Mouse (Mus musculus): ENCODE measurements around the gene Gstp2.

The Gstp2 gene

DNA sequence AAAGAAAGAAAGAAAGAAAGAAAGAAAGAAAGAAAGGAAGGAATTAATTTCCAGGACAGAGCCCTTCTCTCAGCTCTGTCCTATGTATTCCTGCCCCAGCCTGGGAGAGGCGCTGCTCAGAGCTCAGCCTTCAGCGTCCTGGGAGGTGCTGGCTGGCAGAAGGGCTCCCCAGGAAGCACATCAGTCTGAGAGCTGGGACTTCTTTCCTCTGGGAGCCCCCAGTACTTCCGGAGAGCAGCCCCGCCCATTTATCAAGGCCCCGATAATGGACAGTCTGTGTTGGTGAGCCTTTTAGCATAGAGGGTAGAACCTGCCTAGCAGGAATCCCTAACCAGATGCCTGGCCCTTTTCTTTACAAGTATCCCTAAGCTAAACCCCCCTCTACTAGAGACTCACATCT, 42.3 kb upstream of the Gstp2 start:
- H3K27me3 ChIP-seq (ENCODE audit: insufficient read depth, low read length): peaks cover 10% of the 10 kb centered on the region
- no peak overlapping the region for H3K4me3 ChIP-seq (replicated peaks; ENCODE audit: low read length)
- TF ChIP-seq NANOG (IDR thresholded peaks at IDR 0.05; ENCODE audit: borderline replicate concordance, low read length) (no peak), CTCF (conservative IDR thresholded peaks at IDR 0.05; ENCODE audit: low read length) (no peak), POU5F1 (IDR thresholded peaks at IDR 0.05; ENCODE audit: borderline replicate concordance, low read length) (no peak)
- H3K9me3 ChIP-seq (ENCODE audit: low read length): no peaks in the 10 kb centered on the region
- H3K36me3 ChIP-seq (ENCODE audit: insufficient read depth, low read length): no peaks in the 10 kb centered on the region
- peaks cover 31% of the 10 kb centered on the region for H3K4me1 ChIP-seq (replicated peaks; ENCODE audit: low read depth, low read length)

DNA sequence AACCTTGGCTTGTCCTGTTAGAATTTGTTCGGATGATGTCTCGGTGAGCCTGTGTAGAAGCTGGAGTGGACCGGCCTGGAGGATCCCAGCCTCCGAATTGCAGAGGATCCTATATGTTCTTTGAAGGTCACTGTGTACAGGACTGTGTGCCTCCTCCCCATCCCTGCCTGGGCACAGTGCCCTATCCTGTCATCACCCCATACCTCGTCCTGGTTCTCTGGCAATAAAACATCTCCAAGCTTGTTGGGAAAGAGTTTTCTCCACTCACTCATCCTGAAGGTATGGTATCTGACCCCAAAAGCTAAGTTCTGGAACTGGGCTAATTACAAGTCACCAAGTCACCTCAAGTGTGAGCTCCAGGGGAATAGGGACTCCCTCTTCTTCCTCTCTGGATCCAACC, 41.3 kb upstream of the Gstp2 start:
- Histone ChIP-seq H3K4me1 (replicated peaks; ENCODE audit: low read depth, low read length) (peaks cover 38% of the 10 kb centered on the region), H3K9me3 (ENCODE audit: low read length) (no peaks in the 10 kb centered on the region), H3K4me3 (replicated peaks; ENCODE audit: low read length) (no peak overlapping the region), H3K27me3 (ENCODE audit: insufficient read depth, low read length) (peaks cover 10% of the 10 kb centered on the region), H3K36me3 (ENCODE audit: insufficient read depth, low read length) (no peaks in the 10 kb centered on the region)
- TF ChIP-seq POU5F1 (IDR thresholded peaks at IDR 0.05; ENCODE audit: borderline replicate concordance, low read length) (no peak), NANOG (IDR thresholded peaks at IDR 0.05; ENCODE audit: borderline replicate concordance, low read length) (no peak), CTCF (conservative IDR thresholded peaks at IDR 0.05; ENCODE audit: low read length) (no peak)

- H3K27me3 ChIP-seq (ENCODE audit: insufficient read depth, low read length): peaks cover 17% of the 10 kb centered on the region
- no peaks in the 10 kb centered on the region for H3K36me3 ChIP-seq (ENCODE audit: insufficient read depth, low read length)
- H3K4me1 ChIP-seq (replicated peaks; ENCODE audit: low read depth, low read length): peaks cover 38% of the 10 kb centered on the region
- TF ChIP-seq NANOG (IDR thresholded peaks at IDR 0.05; ENCODE audit: borderline replicate concordance, low read length) (no peak), POU5F1 (IDR thresholded peaks at IDR 0.05; ENCODE audit: borderline replicate concordance, low read length) (no peak), CTCF (conservative IDR thresholded peaks at IDR 0.05; ENCODE audit: low read length) (no peak)
- no peak overlapping the region for H3K4me3 ChIP-seq (replicated peaks; ENCODE audit: low read length)
- H3K9me3 ChIP-seq (ENCODE audit: low read length): no peaks in the 10 kb centered on the region
Observed at GRCm38 (mm10) chr19:4086156-4086555, 40.3 kb upstream of the Gstp2 start.

DNA sequence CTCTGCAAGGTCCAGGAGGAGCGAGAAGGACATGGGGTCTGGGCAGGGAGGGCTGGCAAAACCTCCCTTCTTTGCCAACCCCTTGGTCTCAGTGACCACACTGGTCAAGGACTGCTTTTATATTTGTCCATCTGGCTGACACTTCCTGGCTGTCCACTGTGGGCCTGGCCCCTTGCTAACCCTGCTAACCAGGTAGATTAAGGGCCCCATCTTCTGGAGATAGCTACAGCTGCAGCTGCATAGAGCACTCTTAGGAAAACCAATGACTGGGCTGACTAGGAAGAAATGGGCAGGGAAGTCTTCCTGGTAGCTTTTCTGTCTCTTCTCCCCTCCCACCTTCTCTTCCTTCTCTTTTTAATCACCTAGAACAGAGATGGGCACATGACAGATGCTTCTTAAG, 39.2 kb upstream of the Gstp2 start:
- peaks cover 32% of the 10 kb centered on the region for H3K4me1 ChIP-seq (replicated peaks; ENCODE audit: low read depth, low read length)
- no peaks in the 10 kb centered on the region for H3K36me3 ChIP-seq (ENCODE audit: insufficient read depth, low read length)
- no peak overlapping the region for H3K4me3 ChIP-seq (replicated peaks; ENCODE audit: low read length)
- peaks cover 17% of the 10 kb centered on the region for H3K27me3 ChIP-seq (ENCODE audit: insufficient read depth, low read length)
- H3K9me3 ChIP-seq (ENCODE audit: low read length): no peaks in the 10 kb centered on the region
- TF ChIP-seq NANOG (IDR thresholded peaks at IDR 0.05; ENCODE audit: borderline replicate concordance, low read length) (no peak), CTCF (conservative IDR thresholded peaks at IDR 0.05; ENCODE audit: low read length) (no peak), POU5F1 (IDR thresholded peaks at IDR 0.05; ENCODE audit: borderline replicate concordance, low read length) (no peak)

GRCm38 (mm10) chr19:4083826-4084225, 38.0 kb upstream of the Gstp2 start:
- Histone ChIP-seq H3K27me3 (ENCODE audit: insufficient read depth, low read length) (peaks cover 21% of the 10 kb centered on the region), H3K9me3 (ENCODE audit: low read length) (no peaks in the 10 kb centered on the region), H3K4me1 (replicated peaks; ENCODE audit: low read depth, low read length) (peaks cover 28% of the 10 kb centered on the region), H3K36me3 (ENCODE audit: insufficient read depth, low read length) (no peaks in the 10 kb centered on the region), H3K4me3 (replicated peaks; ENCODE audit: low read length) (peak overlapping the region; percentile 37)
- TF ChIP-seq POU5F1 (IDR thresholded peaks at IDR 0.05; ENCODE audit: borderline replicate concordance, low read length) (no peak), CTCF (conservative IDR thresholded peaks at IDR 0.05; ENCODE audit: low read length) (no peak), NANOG (IDR thresholded peaks at IDR 0.05; ENCODE audit: borderline replicate concordance, low read length) (no peak)

DNA sequence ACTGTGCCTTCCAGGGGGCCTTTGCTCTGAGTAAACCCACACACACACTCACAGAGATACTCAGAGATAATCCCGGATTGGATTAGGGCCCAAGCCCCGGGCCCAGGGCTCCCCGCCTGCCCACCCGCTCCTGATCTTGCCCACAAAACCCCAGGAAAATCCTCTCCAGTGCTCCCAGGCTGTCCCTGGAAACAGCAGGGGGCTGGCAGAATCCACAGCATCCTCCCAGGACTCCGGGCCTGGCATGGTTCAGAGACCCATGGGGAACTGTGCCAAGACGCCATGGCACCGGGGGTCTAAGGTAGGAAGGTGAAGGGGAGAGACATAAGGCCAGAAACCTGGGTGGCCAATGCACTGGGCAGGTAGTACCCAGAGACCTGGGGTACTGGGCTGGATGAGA, 37.5 kb upstream of the Gstp2 start:
- H3K36me3 ChIP-seq (ENCODE audit: insufficient read depth, low read length): no peaks in the 10 kb centered on the region
- peaks cover 24% of the 10 kb centered on the region for H3K4me1 ChIP-seq (replicated peaks; ENCODE audit: low read depth, low read length)
- peaks cover 21% of the 10 kb centered on the region for H3K27me3 ChIP-seq (ENCODE audit: insufficient read depth, low read length)
- H3K9me3 ChIP-seq (ENCODE audit: low read length): no peaks in the 10 kb centered on the region
- no peak for TF ChIP-seq NANOG (IDR thresholded peaks at IDR 0.05; ENCODE audit: borderline replicate concordance, low read length)
- no peak for TF ChIP-seq CTCF (conservative IDR thresholded peaks at IDR 0.05; ENCODE audit: low read length)
- no peak for TF ChIP-seq POU5F1 (IDR thresholded peaks at IDR 0.05; ENCODE audit: borderline replicate concordance, low read length)
- H3K4me3 ChIP-seq (replicated peaks; ENCODE audit: low read length): peak overlapping the region; percentile 37

DNA sequence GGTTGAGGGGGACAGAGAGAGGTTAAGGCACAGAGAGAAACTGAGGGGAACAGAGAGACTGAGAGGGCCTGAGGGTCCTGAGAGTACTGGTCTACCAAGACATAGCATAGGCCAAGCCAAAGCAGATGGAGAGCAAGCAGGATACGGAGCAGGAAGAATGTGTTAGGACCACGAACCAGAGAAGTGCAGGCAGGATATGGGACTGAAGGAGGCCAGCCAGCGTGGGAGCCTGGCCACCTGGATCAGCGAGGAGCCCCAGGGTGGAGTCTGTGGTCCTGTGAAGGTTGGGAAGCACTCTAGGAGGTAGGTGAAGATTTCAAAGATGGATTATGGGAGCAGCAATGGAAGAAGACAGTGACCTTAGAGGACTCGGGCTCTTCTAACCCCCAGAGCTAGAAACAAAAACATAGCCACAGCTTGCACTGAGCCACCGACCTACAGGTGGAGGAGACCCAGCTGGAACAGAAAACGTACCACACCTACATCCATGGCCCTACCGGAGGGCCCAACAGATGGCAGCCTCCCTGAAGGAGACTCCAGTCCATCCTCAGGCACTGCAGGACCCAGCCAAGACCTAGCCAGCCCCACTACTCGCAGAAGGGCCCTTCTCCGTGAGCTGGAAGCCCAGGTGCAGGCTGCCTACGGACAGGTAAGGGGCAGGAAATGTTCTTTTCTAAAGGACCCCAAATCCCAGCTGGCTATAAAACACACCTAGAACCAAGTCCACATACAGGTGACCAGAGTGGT, 36.6 kb upstream of the Gstp2 start:
- Histone ChIP-seq H3K27me3 (ENCODE audit: insufficient read depth, low read length) (peaks cover 21% of the 10 kb centered on the region), H3K36me3 (ENCODE audit: insufficient read depth, low read length) (no peaks in the 10 kb centered on the region), H3K4me1 (replicated peaks; ENCODE audit: low read depth, low read length) (peaks cover 21% of the 10 kb centered on the region), H3K4me3 (replicated peaks; ENCODE audit: low read length) (peak overlapping the region; percentile 37; the same call in 1 of the 2 replicates), H3K9me3 (ENCODE audit: low read length) (no peaks in the 10 kb centered on the region)
- TF ChIP-seq NANOG (IDR thresholded peaks at IDR 0.05; ENCODE audit: borderline replicate concordance, low read length): no peak

- TF ChIP-seq NANOG (IDR thresholded peaks at IDR 0.05; ENCODE audit: borderline replicate concordance, low read length) (no peak), POU5F1 (IDR thresholded peaks at IDR 0.05; ENCODE audit: borderline replicate concordance, low read length) (no peak), CTCF (conservative IDR thresholded peaks at IDR 0.05; ENCODE audit: low read length) (no peak)
- Histone ChIP-seq H3K4me1 (replicated peaks; ENCODE audit: low read depth, low read length) (peaks cover 21% of the 10 kb centered on the region), H3K9me3 (ENCODE audit: low read length) (peaks cover 3% of the 10 kb centered on the region), H3K27me3 (ENCODE audit: insufficient read depth, low read length) (peaks cover 21% of the 10 kb centered on the region), H3K36me3 (ENCODE audit: insufficient read depth, low read length) (no peaks in the 10 kb centered on the region), H3K4me3 (replicated peaks; ENCODE audit: low read length) (no peak within 1 kb of the TSS)
Observed at GRCm38 (mm10) chr19:4081394-4081793, 35.6 kb upstream of the Gstp2 start, which contains the start of gene Cabp2. Gene Cabp2, plus strand, starts transcription at chr19:4081578.

All from E14TG2a.4 (cell line).